Mouse (Mus musculus) intestine, embryonic 15.5 days (tissue): ENCODE data around the gene Tent5b. TPM values are rescaled to one million over a fixed set of nuclear protein-coding genes. Genes with fewer than 3 reads are reported as not detected.

Experiments
- polyA plus RNA-seq: library from polyadenylated mRNA; unstranded; fragments of >200 nt; fragmentation: Nextera tagmentation; extraction: Ambion mirVana; gene quantifications from 2 replicates; pipeline ENCODE4 v1.2.1, GENCODE M21; 2015

Tent5b gene
- polyA plus RNA-seq, 1 experiment from 2014 or later: 0.94 TPM

Other genes with a start within 250 kb of the Tent5b start
- 3.0 and 3.2 TPM in 2 replicates for gene Map3k6, start 239.3 kb upstream of the Tent5b start, polyA plus RNA-seq
- gene Sytl1, start 217.0 kb upstream of the Tent5b start, polyA plus RNA-seq: 2.7 and 3.0 TPM in 2 replicates
- gene Tmem222, start 202.3 kb upstream of the Tent5b start, polyA plus RNA-seq: 68.7 and 72.2 TPM in 2 replicates
- gene Wdtc1, start 126.7 kb upstream of the Tent5b start, polyA plus RNA-seq: 13.9 and 17.0 TPM in 2 replicates
- 8.5 and 9.3 TPM in 2 replicates for gene Slc9a1, start 110.4 kb upstream of the Tent5b start, polyA plus RNA-seq
- gene Trnp1, start 18.4 kb downstream of the Tent5b start, polyA plus RNA-seq: 1.6 and 1.7 TPM in 2 replicates
- gene Kdf1, start 38.8 kb downstream of the Tent5b start, polyA plus RNA-seq: 40.5 and 45.1 TPM in 2 replicates
- 280 and 288 TPM in 2 replicates for gene Nudc, start 65.9 kb downstream of the Tent5b start, polyA plus RNA-seq
- 7.5 and 8.1 TPM in 2 replicates for gene Nr0b2, start 73.2 kb downstream of the Tent5b start, polyA plus RNA-seq
- gene Gpatch3, start 94.6 kb downstream of the Tent5b start, polyA plus RNA-seq: 6.7 and 7.1 TPM in 2 replicates
- 16.5 and 19.8 TPM in 2 replicates for gene Gpn2, start 104.2 kb downstream of the Tent5b start, polyA plus RNA-seq
- gene Sfn, start 122.0 kb downstream of the Tent5b start, polyA plus RNA-seq: 47.4 and 51.0 TPM in 2 replicates
- 2.0 and 4.1 TPM in 2 replicates for gene Zdhhc18, start 170.0 kb downstream of the Tent5b start, polyA plus RNA-seq
- 16.9 and 17.7 TPM in 2 replicates for gene Pigv, start 192.5 kb downstream of the Tent5b start, polyA plus RNA-seq